Mouse (Mus musculus) stomach, adult 2 months (tissue): ENCODE measurements around the gene Dydc1. TPM values are rescaled to one million over a fixed set of nuclear protein-coding genes. Genes with fewer than 3 reads are reported as not detected.

Source experiments
- polyA plus RNA-seq: library from polyadenylated mRNA; depleted of rRNA; stranded (reverse); fragments of >200 nt; gene quantifications from 2 replicates; pipeline ENCODE4 v1.2.3, GENCODE M21; 2012; rRNA removed

The Dydc1 gene
- not detected in 2 replicates for polyA plus RNA-seq

DNA sequence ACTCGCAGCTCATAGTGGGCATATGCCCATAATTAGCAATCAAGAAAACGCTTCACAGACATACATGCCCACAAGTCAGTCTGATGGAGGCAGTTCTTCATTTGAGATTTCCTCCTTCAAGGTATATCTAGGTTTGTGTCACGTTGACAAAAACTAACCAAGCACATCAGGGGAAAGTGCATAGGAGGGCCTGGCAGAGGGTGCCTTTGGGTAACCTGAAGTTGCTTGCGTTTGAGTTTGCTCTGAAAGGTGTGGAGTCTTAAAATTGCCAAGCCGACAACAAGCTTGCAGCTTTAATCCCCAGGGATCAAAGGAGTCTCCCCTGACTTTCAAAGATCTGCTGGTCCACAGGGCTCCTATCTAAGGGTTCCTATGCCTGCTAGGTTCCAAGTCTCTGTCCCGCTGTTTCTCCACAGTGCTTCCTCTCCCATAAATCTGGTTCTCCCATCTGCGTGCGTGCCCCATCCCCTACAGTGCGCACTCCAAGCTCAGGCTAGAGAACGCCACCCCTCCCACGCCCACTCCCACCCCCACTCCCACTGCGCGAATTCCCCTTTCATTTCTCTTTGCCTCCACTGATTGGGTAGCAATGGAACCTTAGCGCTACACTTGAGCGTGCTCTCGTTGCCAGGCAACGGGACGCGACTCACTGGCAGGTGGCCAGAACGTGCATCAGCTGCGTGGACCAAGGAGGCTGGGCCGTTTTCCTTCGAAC, at the start of gene Dydc1:
Dydc1 (plus strand) TSS at position 683 of the 715 bp plus-strand sequence.

DNA sequence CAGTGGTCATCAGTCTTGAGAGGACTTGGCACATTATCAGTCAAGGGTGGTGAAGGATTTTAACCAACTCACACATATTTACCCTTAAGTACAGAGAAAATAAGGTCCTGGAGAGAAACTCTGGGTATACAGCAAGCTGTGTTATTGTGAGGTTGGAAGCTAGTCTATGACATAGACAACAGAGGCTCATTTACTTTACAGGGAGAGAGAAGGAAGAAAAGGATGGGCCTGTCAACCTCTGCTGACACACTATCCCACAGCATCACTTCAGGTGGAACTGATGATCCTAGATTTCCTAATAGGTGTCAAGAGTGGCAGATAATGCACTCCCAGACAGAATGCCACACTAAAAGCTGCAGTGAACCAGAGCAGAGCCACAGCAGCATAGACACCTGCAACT, 3.6 kb upstream of the Dydc1 start, which contains the start of gene Dydc2:
Dydc2 (minus strand) TSS at position 101 of the 400 bp plus-strand sequence.

DNA sequence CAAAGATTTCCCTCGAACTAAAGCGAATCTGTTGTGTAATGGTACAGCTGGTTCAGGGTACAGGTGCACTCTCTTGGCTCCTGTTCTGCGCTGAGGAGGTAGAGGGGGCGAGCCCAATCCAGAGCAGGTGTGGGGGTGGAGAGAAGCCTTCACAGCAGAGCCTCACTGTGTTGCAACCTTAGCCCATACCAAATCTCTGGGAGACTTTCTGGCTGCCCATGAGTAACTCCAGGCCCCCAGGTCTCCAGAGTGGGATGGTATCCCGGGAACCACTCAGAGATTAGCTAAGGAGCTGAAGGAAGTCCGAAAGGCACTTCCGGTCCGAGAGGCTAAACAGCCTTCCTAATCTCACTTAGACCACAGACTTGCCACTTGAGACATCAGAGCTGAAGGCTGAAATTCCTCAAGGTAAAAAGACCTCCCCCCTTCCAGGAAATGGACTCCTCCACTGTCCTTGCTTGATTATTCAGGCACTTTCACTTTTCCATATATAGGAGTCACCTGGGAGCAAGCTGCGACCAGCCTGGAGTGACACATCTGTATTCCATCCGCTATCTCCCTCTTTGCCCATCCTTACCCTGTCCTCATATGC, 32.2 kb downstream of the Dydc1 start, which contains the start of gene Mat1a:
Mat1a (plus strand) TSS at position 183 of the 592 bp plus-strand sequence.

GRCm38 (mm10) chr14:41131540-41131939, 58.8 kb downstream of the Dydc1 start, which contains the start of gene Sftpa1:
Gene Sftpa1 (plus strand): TSS chr14:41131782.

Other genes starting within 250 kb of the Dydc1 start
- gene Sh2d4b, start 179.6 kb upstream of the Dydc1 start, polyA plus RNA-seq = 0.03 TPM in 1 of 2 replicates, not detected in the other
- 22.8 and 28.0 TPM in 2 replicates for gene Tspan14, start 106.1 kb upstream of the Dydc1 start, polyA plus RNA-seq
- 3.7 and 4.7 TPM in 2 replicates for gene Fam213a, start 59.1 kb upstream of the Dydc1 start, polyA plus RNA-seq
- not detected in 2 replicates for gene Dydc2, start 3.7 kb upstream of the Dydc1 start, polyA plus RNA-seq
- 0.09 and 0.13 TPM in 2 replicates for gene Mat1a, start 32.1 kb downstream of the Dydc1 start, polyA plus RNA-seq
- not detected in 2 replicates for gene Sftpa1, start 58.9 kb downstream of the Dydc1 start, polyA plus RNA-seq
- not detected in 2 replicates for gene Mbl1, start 78.5 kb downstream of the Dydc1 start, polyA plus RNA-seq
- 0.05 and 0.09 TPM in 2 replicates for gene Sftpd, start 112.2 kb downstream of the Dydc1 start, polyA plus RNA-seq
- not detected in 2 replicates for gene Gm2832, start 205.9 kb downstream of the Dydc1 start, polyA plus RNA-seq